Mouse (Mus musculus) 416B (cell line): ENCODE data around the gene Hmga1.

ENCODE experiments used
- DNase-seq: peaks from one replicate; pipeline ENCODE4 v3.0.0; 2011; ENCODE audit warnings: low read depth

The Hmga1 gene

DNA sequence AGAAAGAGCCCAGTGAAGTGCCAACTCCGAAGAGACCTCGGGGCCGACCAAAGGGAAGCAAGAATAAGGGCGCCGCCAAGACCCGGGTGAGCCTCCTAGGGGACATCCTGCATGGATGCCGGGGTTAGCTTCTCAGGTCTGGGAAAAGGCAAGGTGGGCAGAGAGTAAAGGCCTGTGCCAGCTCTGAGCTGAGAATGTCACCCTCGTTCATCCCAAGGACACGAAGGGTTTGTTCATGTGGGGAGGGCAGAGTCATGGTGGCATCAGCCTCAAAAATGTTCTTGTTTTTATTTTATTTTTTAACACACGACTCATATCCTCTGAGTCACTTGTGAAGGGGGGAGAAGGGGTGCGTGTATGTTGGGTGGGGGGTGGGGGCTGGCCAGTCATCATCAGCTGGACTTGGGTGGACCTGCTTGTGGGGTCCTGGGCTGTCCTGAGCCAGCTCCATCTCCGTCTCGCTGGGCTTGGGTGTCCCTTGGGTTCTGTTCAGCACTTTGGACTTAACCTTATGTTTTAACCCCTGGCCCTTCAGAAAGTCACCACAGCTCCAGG is 4.7 kb downstream of the Hmga1 start:
- peak; percentile 61 for DNase-seq

DNA sequence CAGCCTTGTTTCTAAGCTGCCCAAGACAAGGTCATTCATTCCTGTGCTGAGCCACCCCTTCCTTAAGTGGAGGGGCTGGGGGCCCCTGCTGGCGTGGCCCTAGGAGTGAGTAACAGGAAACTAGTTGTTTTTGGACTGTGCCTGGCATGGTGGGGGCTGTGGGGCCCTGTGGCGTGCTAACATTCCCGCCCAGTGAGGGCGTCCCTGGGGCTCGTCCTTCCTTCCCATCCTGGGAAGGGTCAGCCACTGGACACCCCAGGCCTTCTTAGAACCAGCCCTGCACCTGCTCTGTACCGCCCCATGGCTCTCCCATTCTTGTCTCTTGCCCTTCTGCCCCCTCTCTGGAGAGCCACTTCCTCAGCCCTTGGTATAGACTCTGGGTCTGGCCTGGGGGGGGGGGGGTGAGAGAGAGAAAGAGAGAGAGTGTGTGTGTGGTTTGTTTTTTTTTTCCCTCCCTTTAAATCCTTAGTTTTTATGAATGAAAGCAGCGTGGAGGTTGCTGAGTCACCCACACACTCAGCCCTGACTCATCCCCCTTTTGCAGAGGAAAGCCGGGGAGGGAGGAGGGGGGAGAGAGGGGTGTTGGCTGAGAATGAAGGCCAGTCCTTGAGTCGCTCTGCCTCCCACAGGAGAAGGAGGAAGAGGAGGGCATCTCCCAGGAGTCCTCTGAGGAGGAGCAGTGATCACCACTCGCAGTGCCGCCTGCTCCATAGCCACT is 5.7 kb downstream of the Hmga1 start:
- peak; percentile 98 for DNase-seq

DNA sequence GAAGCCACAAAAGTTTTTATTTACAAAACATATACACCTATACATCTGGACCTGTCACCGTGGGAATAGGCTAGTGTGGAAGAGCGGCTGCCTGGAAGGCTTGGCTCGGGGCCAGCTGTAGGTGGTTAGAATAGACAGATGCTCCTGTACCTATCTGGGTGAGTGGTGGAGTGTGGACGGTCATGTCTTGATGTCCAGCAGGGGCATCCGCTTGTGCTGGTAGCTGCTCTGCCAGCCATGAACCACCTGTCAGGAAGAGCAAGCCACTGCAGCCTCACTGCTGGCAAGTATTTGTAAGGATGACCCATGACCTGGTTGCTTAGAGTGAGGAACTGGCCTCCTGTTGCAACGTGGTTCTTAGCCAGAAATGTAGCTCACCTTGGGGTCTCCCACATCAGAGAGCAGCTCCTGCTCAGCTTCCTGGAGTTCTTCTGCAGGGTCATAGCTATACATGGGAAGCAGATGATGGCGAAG is 7.5 kb downstream of the Hmga1 start:
- peak; percentile 46 for DNase-seq

DNA sequence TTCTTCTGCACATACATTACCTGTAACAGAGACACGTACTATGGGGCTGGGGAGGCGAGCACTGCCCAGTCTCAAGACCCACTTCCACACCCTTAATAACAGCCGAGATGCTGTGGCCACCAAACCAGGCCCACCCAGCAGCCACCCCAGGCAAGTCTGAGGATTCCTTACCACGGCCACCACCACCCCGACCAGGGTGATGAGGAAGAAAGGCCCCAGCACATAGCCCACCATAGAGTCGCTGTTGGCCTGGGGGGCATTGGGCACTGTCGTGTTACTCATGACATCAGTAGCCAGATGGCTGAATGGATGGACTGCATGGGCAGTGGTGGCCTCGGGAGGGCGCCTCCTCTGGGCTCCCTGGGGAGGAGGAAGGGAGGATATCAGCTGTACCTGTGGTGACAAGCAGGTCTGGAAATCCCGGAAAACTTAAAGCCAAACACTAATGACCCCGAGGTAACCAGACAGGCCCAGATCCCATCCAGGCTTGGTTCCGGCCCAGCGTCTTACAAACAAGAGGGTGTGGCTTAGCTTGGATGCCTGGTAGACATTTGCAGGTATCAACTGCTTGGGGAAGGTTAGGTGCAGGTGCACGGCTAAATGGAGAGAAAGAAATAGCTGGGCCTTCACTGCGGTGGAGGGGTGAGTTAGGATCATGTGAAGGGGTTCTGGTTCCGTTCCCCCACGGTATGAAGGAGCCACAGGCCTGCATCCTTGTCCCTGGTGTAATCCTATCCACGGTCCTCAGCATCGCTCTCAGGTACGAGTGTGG is 8.3 kb downstream of the Hmga1 start:
- peak; percentile 58 for DNase-seq

DNA sequence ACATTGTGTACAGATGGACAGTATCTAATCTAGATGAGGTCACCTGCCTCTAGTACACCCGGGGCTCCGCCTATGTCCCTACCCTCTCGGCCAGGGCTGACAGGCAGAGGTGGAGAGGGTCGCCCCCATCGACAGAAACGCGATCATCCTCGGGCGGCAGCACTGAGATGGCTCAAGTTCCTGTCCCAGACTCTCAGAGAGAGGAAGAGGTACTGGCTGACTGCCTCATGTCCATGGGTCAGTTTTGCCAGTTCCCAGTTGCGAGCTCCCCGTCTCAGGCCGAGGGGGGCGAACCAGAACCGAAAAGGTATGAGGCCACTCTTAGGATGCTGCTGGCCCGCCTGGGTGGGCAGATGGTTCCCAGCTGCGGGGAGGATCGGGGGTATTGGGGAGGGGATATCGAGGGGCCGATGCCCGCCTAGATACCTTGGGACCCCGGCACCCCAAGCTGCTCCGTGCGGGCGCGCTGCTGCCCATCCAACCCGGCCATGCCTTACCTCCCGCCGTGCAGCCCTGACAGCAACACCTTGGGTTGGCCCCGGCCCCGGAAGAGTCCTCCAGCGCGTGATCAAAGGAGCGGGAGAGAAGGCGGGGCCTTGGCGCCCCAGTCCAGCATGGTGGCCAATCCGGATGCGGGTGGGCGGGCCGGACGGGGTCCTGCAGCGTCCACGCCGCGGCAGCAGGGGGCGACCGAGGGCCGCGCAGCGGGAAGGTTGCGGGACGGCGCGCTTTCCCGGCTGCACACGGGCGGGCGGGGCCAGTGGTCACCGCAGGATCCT is 9.1 kb downstream of the Hmga1 start, which contains the start of gene AI413582:
Gene AI413582, minus strand, starts transcription at position 594 of the 779 bp plus-strand sequence.
- DNase-seq = peak; percentile 89

DNA sequence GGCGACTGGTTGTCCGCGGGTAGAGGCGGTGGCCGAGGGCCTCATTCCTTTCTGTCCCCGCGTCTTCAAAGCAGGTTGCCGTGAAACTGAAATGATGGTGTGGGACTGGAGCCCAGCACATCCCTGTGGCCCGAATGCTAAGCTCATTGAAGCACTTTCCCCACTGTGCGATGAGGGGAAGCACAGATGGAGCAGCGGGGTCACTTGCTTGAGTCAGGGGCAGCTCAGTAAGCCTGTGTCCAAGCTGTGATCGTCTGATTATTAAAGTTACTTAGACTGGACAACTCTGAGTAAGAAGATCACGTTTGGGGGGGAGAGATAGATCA is 9.6 kb downstream of the Hmga1 start:
- no peak for DNase-seq

- DNase-seq = no peak
These were observed 11.9 kb downstream of the Hmga1 start for GRCm38 (mm10) chr17:27568228-27568627.

GRCm38 (mm10) chr17:27571315-27571714 is 15.0 kb downstream of the Hmga1 start:
- DNase-seq = no peak

GRCm38 (mm10) chr17:27573772-27574320 is 17.5 kb downstream of the Hmga1 start:
- no peak for DNase-seq

- no peak for DNase-seq
These were observed 18.3 kb downstream of the Hmga1 start for GRCm38 (mm10) chr17:27574470-27575115.

DNA sequence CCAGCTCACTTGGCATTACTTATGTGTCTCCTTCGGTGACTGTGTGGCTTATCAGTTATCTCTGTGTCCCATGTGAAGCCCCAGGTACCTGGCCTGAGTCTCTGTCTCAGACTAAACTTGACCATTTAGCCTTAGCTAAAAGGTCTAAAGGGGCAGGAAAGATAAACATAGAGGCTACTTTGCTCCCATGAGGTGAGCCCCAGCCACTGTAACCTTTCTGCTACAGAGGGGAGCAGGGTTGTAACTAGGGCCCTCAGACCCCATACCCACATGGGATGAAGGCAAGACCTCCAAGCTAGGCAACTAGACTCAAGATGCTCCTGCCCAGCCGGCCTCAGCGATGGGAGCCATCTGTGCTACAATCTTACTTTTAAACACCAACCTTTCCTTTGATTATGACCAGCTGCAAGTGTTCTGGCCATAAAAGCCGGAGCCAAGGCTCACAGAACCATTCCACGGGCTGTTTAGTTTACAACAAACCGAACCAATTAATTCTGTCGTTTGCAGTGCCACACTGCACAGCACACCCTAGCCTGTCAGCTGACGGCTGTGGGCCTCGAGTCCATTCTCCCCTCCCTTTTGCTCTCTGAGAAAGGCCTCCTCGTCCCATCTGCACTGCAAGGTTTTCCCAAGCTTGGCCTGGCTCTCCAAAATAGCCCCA is 18.9 kb downstream of the Hmga1 start:
- DNase-seq = no peak

DNA sequence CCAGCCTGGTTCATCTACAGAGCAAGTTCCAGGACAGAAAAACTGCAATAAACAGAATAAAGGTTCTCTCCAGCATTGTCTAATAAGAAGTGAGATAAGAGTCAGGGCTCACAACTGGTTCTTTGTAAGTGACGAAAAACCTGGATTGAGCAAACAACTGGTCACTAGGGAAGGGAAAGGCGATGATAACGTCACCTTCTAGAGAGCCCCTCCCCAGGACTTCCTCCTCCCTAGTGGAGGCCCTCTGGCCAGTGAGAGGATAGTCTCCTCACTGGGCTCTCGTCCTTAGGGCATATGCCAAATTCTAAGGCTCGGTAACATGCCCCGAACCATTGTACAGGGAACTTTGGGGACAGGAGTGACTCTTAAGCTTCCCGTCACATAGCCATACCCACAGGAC is 19.8 kb downstream of the Hmga1 start:
- no peak for DNase-seq

- DNase-seq = no peak
These were observed 21.2 kb downstream of the Hmga1 start for GRCm38 (mm10) chr17:27577468-27577867.

GRCm38 (mm10) chr17:27578487-27578886 is 22.2 kb downstream of the Hmga1 start:
- no peak for DNase-seq

- DNase-seq = no peak
These were observed 23.5 kb downstream of the Hmga1 start for GRCm38 (mm10) chr17:27579816-27580215.

DNA sequence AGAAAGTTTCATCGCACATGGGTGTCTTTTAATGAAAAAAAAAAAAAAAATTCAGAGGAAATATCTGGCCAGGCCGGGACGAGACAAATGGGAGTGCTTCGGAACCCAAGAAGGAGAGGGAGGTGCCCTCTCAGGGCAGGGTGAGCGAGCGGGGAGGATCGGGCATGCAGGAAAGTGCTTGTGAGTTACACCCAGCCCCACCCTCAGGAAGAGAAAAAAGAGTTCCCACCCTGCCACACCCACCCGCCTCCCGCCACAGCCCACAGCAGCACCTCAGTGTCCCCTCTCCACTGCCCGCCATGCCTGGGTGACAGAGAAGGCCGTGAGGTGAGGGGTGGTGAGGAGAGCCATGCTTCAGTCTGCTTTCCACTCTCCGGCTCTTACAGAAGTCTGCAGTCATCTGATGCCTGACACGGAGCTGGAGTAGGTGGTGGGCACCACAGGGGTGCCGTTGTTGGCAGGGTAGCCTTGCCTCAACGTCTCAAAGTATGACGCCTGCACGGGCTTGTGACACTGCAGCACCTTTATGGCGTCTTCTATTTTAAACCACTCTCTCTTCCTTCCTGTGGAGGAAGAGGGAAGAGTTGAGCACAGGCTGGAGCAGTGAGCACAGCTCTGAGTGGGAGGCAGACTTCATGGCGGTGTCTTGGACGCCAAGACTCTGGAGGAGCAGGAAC is 24.2 kb downstream of the Hmga1 start:
- no peak for DNase-seq

DNA sequence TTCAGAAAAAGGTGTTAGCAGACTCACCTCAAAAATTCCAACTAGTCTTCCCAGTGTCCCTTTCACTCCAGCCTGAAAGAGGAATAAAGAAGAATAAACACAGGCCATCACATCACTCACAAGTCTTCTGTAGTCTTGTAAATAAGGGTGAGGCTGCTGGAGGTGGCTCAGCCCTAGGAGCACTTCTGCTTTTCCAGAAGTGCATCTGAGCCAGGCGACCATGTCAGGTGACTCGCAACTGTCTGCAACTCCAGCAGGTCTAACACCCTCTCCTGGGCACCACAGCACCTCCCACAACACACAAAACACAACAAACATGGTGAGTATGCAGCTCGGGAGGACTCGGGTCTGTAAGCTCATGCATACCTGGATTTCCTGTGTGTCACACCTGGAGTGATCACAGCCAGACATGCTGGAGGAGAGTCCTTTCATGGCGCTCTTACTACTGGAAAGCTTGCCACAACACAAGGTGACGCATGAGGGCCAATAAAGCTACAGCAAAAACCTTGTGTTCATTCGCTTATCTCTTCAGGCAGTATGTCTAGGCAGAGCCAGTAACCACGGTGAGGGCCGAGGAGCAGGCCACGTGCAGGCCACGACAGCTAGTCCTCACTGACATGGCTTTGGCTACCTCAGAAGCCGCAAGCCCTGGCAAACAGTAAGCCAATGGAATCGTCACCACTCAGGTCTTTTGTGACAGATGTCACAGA is 27.0 kb downstream of the Hmga1 start:
- peak; percentile 42 for DNase-seq

GRCm38 (mm10) chr17:27586661-27587060 is 30.4 kb downstream of the Hmga1 start:
- no peak for DNase-seq

GRCm38 (mm10) chr17:27587252-27587651 is 31.0 kb downstream of the Hmga1 start:
- DNase-seq = no peak

DNA sequence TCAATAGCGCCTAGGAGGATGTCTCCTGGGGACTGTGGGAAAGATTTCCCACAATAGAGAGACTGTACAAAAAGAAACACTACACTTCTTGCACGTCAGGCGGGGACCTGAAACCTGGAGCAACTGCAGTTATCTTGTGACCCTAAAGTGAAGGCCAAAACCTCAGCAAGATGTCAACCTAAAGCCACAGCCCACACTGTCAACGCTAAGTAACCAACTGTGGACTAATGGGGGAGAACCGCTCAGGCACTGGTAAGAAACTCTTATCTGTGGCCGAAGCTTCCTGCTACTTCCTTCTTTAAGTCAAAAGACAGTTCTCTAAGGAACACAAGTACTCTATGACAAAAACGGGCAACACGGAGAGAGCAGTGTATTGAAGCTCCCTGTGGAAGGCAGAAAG is 31.9 kb downstream of the Hmga1 start:
- peak; percentile 95 for DNase-seq
